Mouse (Mus musculus): ENCODE data around the gene Tmem189. TPM values are rescaled to one million over a fixed set of nuclear protein-coding genes. Genes with fewer than 3 reads are reported as not detected.
"Not testable (repeated sequence)": the region's sequence is repeated elsewhere in the genome, so short reads cannot be mapped to it uniquely, and the experiment has no call there.

Tmem189 gene
- polyA plus RNA-seq, 1 experiment from 2014 or later: 27.5 TPM

DNA sequence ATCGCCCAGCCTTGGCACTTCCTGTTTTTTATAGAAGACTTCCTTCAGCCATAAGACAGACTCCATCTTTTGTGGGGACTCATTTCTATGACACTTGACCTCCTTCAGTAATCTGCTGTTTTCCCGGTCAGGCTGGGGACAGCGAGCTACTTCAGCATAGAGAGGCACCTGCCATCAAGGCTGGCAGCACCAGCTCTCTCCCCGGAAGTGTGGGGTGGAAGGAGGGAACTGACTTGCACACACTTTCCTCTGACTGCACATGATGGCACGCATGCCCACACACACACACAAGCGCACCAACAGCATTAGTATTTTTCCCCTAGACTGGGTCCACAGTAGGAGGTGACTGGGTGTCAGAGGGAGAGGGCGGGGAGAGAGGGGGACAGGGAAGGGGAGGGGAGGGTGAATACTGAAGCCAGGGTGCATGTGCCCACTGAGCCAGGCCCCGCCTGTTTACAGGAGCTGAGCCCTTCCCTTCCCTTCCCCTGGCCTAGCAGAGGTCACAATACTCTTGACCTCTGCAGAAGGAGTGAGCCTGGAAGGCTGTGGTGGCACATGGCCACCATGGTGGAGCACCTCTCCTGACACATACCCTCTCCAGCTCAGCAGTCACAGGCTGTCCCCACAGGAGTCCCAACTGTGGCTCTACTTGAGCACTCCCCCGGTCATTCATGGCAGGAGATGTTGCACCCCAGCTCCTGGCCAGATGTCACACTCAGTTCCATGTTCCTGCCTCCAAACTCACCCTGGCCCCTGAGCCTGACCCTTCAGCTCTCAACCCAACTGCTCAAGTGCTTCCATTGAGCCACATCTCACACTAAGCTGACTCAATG is 68.2 kb downstream of the Tmem189 start:
- ATAC-seq (ENCODE audit: low FRiP score) (no peak), DNase-seq (ENCODE audit: low spot score) (no peak)
- no peaks in the 10 kb centered on the region for H3K4me1 ChIP-seq (replicated peaks; ENCODE audit: control insufficient read depth, insufficient read depth, low read length)
- H3K9me3 ChIP-seq (ENCODE audit: control insufficient read depth, low read length): no peaks in the 10 kb centered on the region
- no peaks in the 10 kb centered on the region for H3K27me3 ChIP-seq (ENCODE audit: control insufficient read depth, insufficient read depth, low read length)
- H3K4me2 ChIP-seq (replicated peaks; ENCODE audit: low read depth, low read length): no peak overlapping the region
- WGBS: 86% methylated on average over 9 of the region's 9 CpGs
- H3K4me3 ChIP-seq (ENCODE audit: low read depth, low read length): no peak overlapping the region
- H3K36me3 ChIP-seq (ENCODE audit: control insufficient read depth, insufficient read depth, low read length): 0 out of 2 replicates have a peak, but pooled peaks cover 2% of the 10 kb centered on the region
- no peak overlapping the region for H3K27ac ChIP-seq (ENCODE audit: low read depth, low read length)
- H3K9ac ChIP-seq (ENCODE audit: low read depth, low read length): no peak overlapping the region

- Histone ChIP-seq H3K9ac (ENCODE audit: low read depth, low read length) (no peak overlapping the region), H3K9me3 (ENCODE audit: control insufficient read depth, low read length) (no peaks in the 10 kb centered on the region), H3K27ac (ENCODE audit: low read depth, low read length) (no peak overlapping the region), H3K36me3 (ENCODE audit: control insufficient read depth, insufficient read depth, low read length) (peaks cover 8% of the 10 kb centered on the region; the same call in 1 of the 2 replicates), H3K4me3 (ENCODE audit: low read depth, low read length) (no peak overlapping the region), H3K27me3 (ENCODE audit: control insufficient read depth, insufficient read depth, low read length) (no peaks in the 10 kb centered on the region), H3K4me2 (replicated peaks; ENCODE audit: low read depth, low read length) (no peak overlapping the region), H3K4me1 (replicated peaks; ENCODE audit: control insufficient read depth, insufficient read depth, low read length) (no peaks in the 10 kb centered on the region)
- DNase-seq (ENCODE audit: low spot score): no peak
- no peak for ATAC-seq (ENCODE audit: low FRiP score)
- 68% methylated on average over 4 of the region's 4 CpGs for WGBS
These were observed 72.2 kb downstream of the Tmem189 start for GRCm38 (mm10) chr2:167617472-167617871.

DNA sequence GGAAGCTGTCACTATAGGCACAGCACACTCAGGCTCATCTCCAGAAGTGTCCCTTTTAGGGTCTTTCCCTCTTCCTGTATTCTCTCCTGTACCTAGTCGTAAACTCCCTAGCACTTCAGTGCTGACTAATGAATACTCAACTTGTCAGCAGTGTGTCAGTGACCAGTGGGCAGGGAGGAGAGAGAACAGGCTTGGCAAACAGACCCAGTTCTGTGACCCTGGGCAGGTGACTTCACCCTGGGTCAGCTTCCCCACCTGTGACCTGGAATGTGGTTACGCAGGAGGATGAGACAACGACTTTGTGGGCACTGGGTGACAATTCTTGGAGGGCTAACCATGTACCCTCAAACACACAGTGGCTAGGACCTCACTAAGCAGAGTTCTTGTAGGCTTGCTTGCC is 72.6 kb downstream of the Tmem189 start:
- H3K4me2 ChIP-seq (replicated peaks; ENCODE audit: low read depth, low read length): no peak overlapping the region
- no peaks in the 10 kb centered on the region for H3K4me1 ChIP-seq (replicated peaks; ENCODE audit: control insufficient read depth, insufficient read depth, low read length)
- peaks cover 8% of the 10 kb centered on the region; the same call in 1 of the 2 replicates for H3K36me3 ChIP-seq (ENCODE audit: control insufficient read depth, insufficient read depth, low read length)
- 94% methylated on average over 3 of the region's 3 CpGs for WGBS
- no peak overlapping the region for H3K27ac ChIP-seq (ENCODE audit: low read depth, low read length)
- ATAC-seq (ENCODE audit: low FRiP score): no peak
- no peak overlapping the region for H3K4me3 ChIP-seq (ENCODE audit: low read depth, low read length)
- no peaks in the 10 kb centered on the region for H3K9me3 ChIP-seq (ENCODE audit: control insufficient read depth, low read length)
- no peaks in the 10 kb centered on the region for H3K27me3 ChIP-seq (ENCODE audit: control insufficient read depth, insufficient read depth, low read length)
- H3K9ac ChIP-seq (ENCODE audit: low read depth, low read length): no peak overlapping the region
- DNase-seq (ENCODE audit: low spot score): no peak

DNA sequence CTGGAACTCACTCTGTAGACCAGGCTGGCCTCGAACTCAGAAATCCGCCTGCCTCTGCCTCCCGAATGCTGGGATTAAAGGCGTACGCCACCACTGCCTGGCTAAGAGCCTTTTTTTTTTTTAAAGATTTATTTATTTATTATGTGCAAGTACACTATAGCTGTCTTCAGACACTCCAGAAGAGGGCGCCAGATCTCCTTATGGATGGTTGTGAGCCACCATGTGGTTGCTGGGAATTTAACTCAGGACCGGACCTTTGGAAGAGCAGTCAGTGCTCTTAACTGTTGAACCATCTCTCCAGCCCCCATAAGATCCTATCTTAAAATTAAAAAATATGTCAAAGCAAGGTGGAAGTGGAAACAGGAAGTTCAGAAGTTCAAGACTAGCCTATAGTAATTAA is 76.3 kb downstream of the Tmem189 start:
- WGBS: 95% methylated on average over 7 of the region's 7 CpGs
- not testable (repeated sequence) for H3K27ac ChIP-seq (ENCODE audit: low read depth, low read length); H3K4me3 ChIP-seq (ENCODE audit: low read depth, low read length); H3K36me3 ChIP-seq (ENCODE audit: control insufficient read depth, insufficient read depth, low read length); H3K27me3 ChIP-seq (ENCODE audit: control insufficient read depth, insufficient read depth, low read length); H3K4me2 ChIP-seq (replicated peaks; ENCODE audit: low read depth, low read length); DNase-seq (ENCODE audit: low spot score); H3K9me3 ChIP-seq (ENCODE audit: control insufficient read depth, low read length); H3K4me1 ChIP-seq (replicated peaks; ENCODE audit: control insufficient read depth, insufficient read depth, low read length); ATAC-seq (ENCODE audit: low FRiP score); H3K9ac ChIP-seq (ENCODE audit: low read depth, low read length)

DNA sequence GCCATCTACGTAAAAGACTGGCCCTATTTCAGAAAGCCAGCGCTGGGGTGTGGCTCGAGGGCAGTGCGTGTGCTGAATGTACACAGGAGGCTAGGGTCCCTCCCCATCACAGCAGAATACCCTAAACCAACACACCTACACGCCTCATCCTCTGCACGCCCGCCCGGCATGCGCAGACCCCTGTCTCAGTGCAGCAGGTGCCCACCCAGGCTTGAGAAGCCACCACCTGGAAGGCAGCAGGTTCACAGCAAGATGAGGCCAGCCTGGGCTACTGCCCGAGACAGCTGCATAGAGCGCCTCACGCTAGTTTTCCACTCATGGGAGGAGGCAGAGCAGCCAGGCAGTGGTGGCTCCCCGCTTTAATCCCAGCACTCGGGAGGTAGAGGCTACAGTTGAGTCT is 77.5 kb downstream of the Tmem189 start:
- no peaks in the 10 kb centered on the region for H3K4me1 ChIP-seq (replicated peaks; ENCODE audit: control insufficient read depth, insufficient read depth, low read length)
- no peak overlapping the region for H3K4me2 ChIP-seq (replicated peaks; ENCODE audit: low read depth, low read length)
- DNase-seq (ENCODE audit: low spot score) (no peak), ATAC-seq (ENCODE audit: low FRiP score) (no peak)
- H3K9ac ChIP-seq (ENCODE audit: low read depth, low read length): no peak overlapping the region
- no peak overlapping the region for H3K4me3 ChIP-seq (ENCODE audit: low read depth, low read length)
- H3K9me3 ChIP-seq (ENCODE audit: control insufficient read depth, low read length): no peaks in the 10 kb centered on the region
- WGBS: 95% methylated on average over 14 of the region's 14 CpGs
- no peaks in the 10 kb centered on the region for H3K27me3 ChIP-seq (ENCODE audit: control insufficient read depth, insufficient read depth, low read length)
- no peak overlapping the region for H3K27ac ChIP-seq (ENCODE audit: low read depth, low read length)
- H3K36me3 ChIP-seq (ENCODE audit: control insufficient read depth, insufficient read depth, low read length): peaks cover 8% of the 10 kb centered on the region; the same call in 1 of the 2 replicates

- H3K4me1 ChIP-seq (replicated peaks; ENCODE audit: control insufficient read depth, insufficient read depth, low read length): no peaks in the 10 kb centered on the region
- no peak overlapping the region for H3K4me3 ChIP-seq (ENCODE audit: low read depth, low read length)
- H3K9ac ChIP-seq (ENCODE audit: low read depth, low read length): no peak overlapping the region
- 91% methylated on average over 10 of the region's 10 CpGs for WGBS
- H3K9me3 ChIP-seq (ENCODE audit: control insufficient read depth, low read length): no peaks in the 10 kb centered on the region
- ATAC-seq (ENCODE audit: low FRiP score): no peak
- no peaks in the 10 kb centered on the region for H3K27me3 ChIP-seq (ENCODE audit: control insufficient read depth, insufficient read depth, low read length)
- no peak for DNase-seq (ENCODE audit: low spot score)
- no peak overlapping the region for H3K27ac ChIP-seq (ENCODE audit: low read depth, low read length)
- no peak overlapping the region for H3K4me2 ChIP-seq (replicated peaks; ENCODE audit: low read depth, low read length)
- peaks cover 5% of the 10 kb centered on the region; the same call in 1 of the 2 replicates for H3K36me3 ChIP-seq (ENCODE audit: control insufficient read depth, insufficient read depth, low read length)
These were observed 78.3 kb downstream of the Tmem189 start for GRCm38 (mm10) chr2:167611287-167611686.

- H3K9me3 ChIP-seq (ENCODE audit: control insufficient read depth, low read length): no peaks in the 10 kb centered on the region
- H3K27ac ChIP-seq (ENCODE audit: low read depth, low read length): no peak overlapping the region
- no peak overlapping the region for H3K4me3 ChIP-seq (ENCODE audit: low read depth, low read length)
- no peak for ATAC-seq (ENCODE audit: low FRiP score)
- no peaks in the 10 kb centered on the region for H3K27me3 ChIP-seq (ENCODE audit: control insufficient read depth, insufficient read depth, low read length)
- no peaks in the 10 kb centered on the region for H3K4me1 ChIP-seq (replicated peaks; ENCODE audit: control insufficient read depth, insufficient read depth, low read length)
- no peaks in the 10 kb centered on the region for H3K36me3 ChIP-seq (ENCODE audit: control insufficient read depth, insufficient read depth, low read length)
- H3K4me2 ChIP-seq (replicated peaks; ENCODE audit: low read depth, low read length): no peak overlapping the region
- DNase-seq (ENCODE audit: low spot score): no peak
- H3K9ac ChIP-seq (ENCODE audit: low read depth, low read length): no peak overlapping the region
- WGBS: 87% methylated on average over 4 of the region's 4 CpGs
These were observed 82.9 kb downstream of the Tmem189 start for GRCm38 (mm10) chr2:167606745-167607123.

DNA sequence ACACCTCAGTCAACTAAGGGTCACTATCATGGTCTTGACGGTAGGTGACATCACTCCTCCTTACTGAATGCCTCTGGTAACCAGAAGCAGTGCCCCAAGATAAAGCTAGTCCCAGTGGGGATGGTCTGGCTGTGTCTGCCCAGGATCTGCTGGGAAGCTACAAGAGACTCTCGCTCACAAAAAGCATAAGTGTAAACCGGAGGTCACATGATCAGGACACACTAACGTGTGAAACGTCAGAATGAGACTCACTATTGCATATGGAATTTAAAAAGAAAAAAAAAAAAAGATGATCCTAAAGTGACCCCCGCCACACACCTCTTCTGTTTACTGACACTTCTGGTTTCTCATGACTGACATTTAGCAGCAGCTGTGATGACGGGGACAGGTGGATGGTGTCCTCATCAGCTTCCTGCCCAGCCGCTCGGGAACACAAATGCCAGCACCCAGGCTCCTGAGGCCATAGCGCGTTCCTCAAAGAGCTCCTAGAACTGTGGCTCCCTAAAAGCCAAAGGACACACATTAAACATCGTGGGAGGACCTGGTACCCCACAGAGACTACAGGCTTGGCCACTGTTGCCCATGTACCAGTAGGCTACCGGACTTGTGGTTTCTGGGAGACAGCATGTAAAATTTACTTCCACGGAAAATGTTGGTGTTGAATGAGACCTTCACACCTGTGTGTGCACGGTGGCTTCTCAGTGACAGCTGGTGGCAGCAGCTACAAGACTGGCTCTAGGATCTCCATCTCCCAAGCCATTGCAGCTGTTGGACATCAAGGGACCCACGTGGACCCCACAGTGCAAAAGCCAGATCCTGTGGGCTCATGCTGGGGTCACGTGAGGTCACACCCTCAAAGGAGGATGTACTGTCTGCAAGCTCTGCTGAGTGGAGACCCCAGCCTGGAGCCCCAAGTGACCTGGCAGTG is 83.5 kb downstream of the Tmem189 start:
- Histone ChIP-seq H3K36me3 (ENCODE audit: control insufficient read depth, insufficient read depth, low read length) (no peaks in the 10 kb centered on the region), H3K9ac (ENCODE audit: low read depth, low read length) (no peak overlapping the region), H3K27ac (ENCODE audit: low read depth, low read length) (no peak overlapping the region), H3K4me2 (replicated peaks; ENCODE audit: low read depth, low read length) (no peak overlapping the region), H3K9me3 (ENCODE audit: control insufficient read depth, low read length) (no peaks in the 10 kb centered on the region), H3K4me1 (replicated peaks; ENCODE audit: control insufficient read depth, insufficient read depth, low read length) (no peaks in the 10 kb centered on the region), H3K4me3 (ENCODE audit: low read depth, low read length) (no peak overlapping the region), H3K27me3 (ENCODE audit: control insufficient read depth, insufficient read depth, low read length) (no peaks in the 10 kb centered on the region)
- ATAC-seq (ENCODE audit: low FRiP score) (no peak), DNase-seq (ENCODE audit: low spot score) (no peak)
- WGBS: 82% methylated on average over 17 of the region's 17 CpGs
